Mouse (Mus musculus): ENCODE measurements around the gene Fsip2.

Fsip2 gene

GRCm38 (mm10) chr2:82943472-82943871 lies at the start of gene Fsip2:
Gene Fsip2, plus strand, starts transcription at chr2:82943634.
- no peak for DNase-seq (ENCODE audit: low spot score)

GRCm38 (mm10) chr2:82963443-82963842 lies 20.0 kb downstream of the Fsip2 start:
- DNase-seq (ENCODE audit: low spot score): no peak

DNA sequence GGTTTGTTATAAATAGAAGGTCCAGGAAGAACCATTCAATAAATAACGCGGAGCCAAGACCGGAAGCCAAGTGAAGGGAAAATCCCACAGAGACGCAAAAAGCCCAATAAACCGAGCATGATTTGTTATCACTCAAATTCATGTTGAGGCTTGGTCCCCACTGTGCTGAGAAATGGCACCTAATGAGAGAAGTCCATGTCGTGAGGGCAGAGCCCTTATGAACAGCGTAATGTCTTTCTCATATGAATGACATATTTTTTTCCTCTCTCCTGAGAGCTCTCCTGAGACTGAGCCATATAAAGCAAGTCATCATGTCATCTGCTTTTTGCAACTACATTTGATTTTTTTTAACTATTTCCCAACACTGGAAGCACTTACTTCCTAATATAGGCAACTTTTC lies 82.4 kb downstream of the Fsip2 start:
- no peak for DNase-seq (ENCODE audit: low spot score)

- no peak for DNase-seq (ENCODE audit: low spot score)
Measured at GRCm38 (mm10) chr2:83052914-83053690, 109.7 kb downstream of the Fsip2 start.
